Mouse (Mus musculus) midbrain, embryonic 10.5 days (tissue): ENCODE results near the gene Slc17a6. TPM values are rescaled to one million over a fixed set of nuclear protein-coding genes. Genes with fewer than 3 reads are reported as not detected.

Source experiments
- DNase-seq: peaks from one replicate; pipeline ENCODE4 v3.0.0-alpha.2; 2017; ENCODE audit warnings: low spot score
- H3K27ac ChIP-seq: fragments of 300-500 bp; sonication (generic); replicated peaks from 2 replicates; pipeline ENCODE4 v1.5.1; 2016; ENCODE audit warnings: mild to moderate bottlenecking
- H3K27me3 ChIP-seq: fragments of 300-500 bp; sonication (generic); 2 replicates; pipeline ENCODE4 v1.6.1; 2016; ENCODE audit warnings: low read depth, mild to moderate bottlenecking; ENCODE audit not compliant: poor library complexity, severe bottlenecking
- H3K36me3 ChIP-seq: fragments of 300-500 bp; sonication (generic); 2 replicates; pipeline ENCODE4 v1.6.1; 2016; ENCODE audit warnings: mild to moderate bottlenecking, moderate library complexity
- H3K4me1 ChIP-seq: fragments of 300-500 bp; sonication (generic); 2 replicates; pipeline ENCODE4 v1.6.1; 2016
- H3K4me3 ChIP-seq: fragments of 300-500 bp; sonication (generic); 2 replicates; pipeline ENCODE4 v1.5.1; 2016; ENCODE audit warnings: mild to moderate bottlenecking, moderate library complexity
- H3K9me3 ChIP-seq: fragments of 300-500 bp; sonication (generic); replicated peaks from 2 replicates; pipeline ENCODE4 v1.6.1; 2016; ENCODE audit warnings: mild to moderate bottlenecking
- WGBS: fragments of 180-500 bp; shearing (Covaris S2); methylation state at CpG from one replicate; pipeline ENCODE4 v1.1.7; 2016; 5-methylcytosine and 5-hydroxymethylcytosine counted together
- polyA plus RNA-seq: library from polyadenylated mRNA; unstranded; fragments of >200 nt; fragmentation: Nextera tagmentation; extraction: Ambion mirVana; gene quantifications from 2 replicates; pipeline ENCODE4 v1.2.1, GENCODE M21; 2016

Gene Slc17a6
- polyA plus RNA-seq, 1 experiment from 2014 or later, result 6.6 TPM

DNA sequence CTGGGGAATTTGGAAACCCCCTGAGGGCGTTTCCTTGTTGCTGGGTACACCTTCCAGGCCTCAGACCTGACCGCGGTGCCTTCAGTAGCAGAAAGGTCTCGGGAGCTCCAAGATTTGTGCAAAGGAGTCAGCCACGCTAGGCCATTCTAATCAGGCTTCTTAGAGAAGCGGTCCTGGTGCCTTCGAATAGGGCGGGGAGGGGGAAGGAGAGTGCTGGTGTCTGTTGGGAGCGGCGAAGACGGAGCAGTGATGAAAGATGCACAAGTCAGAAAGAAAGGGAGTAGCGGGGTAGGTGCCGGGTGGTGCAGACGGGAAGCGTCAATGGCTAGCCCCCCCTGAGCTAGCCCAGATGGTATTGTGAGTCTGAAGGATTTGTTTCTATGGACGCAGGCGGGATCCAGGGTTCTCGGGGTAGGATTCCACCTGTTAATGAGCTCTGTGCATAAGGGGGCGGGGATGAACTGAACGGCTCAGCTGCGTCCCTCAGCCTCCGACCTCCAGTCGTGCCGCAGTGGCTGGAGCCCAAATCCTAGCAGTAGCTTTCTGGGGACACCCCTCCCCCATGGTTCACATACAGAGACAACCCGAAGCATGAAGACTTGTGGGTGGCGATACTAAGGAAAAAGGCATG lies 5.3 kb downstream of the Slc17a6 start:
- peaks cover 23% of the 10 kb centered on the region for H3K4me1 ChIP-seq
- no peaks in the 10 kb centered on the region for H3K36me3 ChIP-seq
- DNase-seq, result peak; percentile 61
- H3K27ac ChIP-seq, result peak overlapping the region; percentile 74
- under 1% methylated on average over 26 of the region's 26 CpGs for WGBS
- H3K27me3 ChIP-seq, result peaks cover 98% of the 10 kb centered on the region
- no peaks in the 10 kb centered on the region for H3K9me3 ChIP-seq
- peak overlapping the region; percentile 46 for H3K4me3 ChIP-seq

DNA sequence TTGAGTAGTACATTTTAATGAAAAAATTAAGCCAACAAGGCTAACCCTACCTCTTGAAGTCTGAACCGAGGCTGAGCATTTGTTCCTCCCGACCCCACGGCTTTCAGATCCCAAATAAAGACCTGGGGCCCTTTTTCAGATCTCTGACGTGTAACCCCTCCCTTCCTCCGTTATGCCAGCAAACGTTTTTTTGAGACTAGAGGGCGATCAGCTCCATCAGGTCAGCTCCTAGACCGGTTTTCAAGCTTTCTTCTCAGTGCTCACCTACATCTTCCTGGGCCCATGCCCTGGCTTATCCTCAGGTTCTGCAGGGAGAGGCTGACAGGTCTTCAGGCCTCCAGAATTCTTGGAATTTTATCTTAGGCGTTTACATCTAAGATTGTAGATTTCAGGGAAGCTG lies 5.9 kb downstream of the Slc17a6 start:
- DNase-seq, result no peak
- H3K27ac ChIP-seq, result peak overlapping the region; percentile 49; the same call in 1 of the 2 replicates
- 0% methylated on average over 9 of the region's 9 CpGs for WGBS

DNA sequence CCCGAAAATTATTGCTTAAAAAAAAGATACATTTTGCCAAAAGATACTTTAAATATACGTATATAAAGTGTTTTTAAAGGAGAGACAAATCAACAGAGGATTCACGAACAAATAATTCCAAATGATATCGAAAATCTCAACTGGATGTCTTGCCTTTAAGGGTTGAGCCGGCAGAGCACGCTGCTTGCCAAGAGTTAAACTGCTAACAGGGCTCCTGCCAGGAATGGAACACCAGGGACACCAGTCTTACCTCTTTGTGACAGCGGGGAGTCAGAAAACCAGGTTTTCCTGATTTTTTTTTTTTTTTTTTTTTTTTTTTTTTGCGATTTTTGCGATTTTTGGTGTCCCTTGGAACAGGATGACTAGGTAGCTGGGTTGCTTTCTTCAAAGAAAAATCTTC lies 6.5 kb downstream of the Slc17a6 start:
- H3K27me3 ChIP-seq, result peaks cover 98% of the 10 kb centered on the region
- H3K27ac ChIP-seq, result no peak overlapping the region
- H3K36me3 ChIP-seq, result no peaks in the 10 kb centered on the region
- no peak overlapping the region for H3K4me3 ChIP-seq
- 2% methylated on average over 9 of the region's 9 CpGs for WGBS
- H3K4me1 ChIP-seq, result peaks cover 33% of the 10 kb centered on the region
- H3K9me3 ChIP-seq, result no peaks in the 10 kb centered on the region
- no peak for DNase-seq

More for the DNA sequence above, 5.9 kb downstream of the Slc17a6 start:
- Histone ChIP-seq H3K36me3 (no peaks in the 10 kb centered on the region), H3K4me1 (peaks cover 26% of the 10 kb centered on the region), H3K4me3 (peak overlapping the region; percentile 46), H3K27me3 (peaks cover 98% of the 10 kb centered on the region), H3K9me3 (no peaks in the 10 kb centered on the region)

GRCm38 (mm10) chr7:51629206-51629605 lies 7.4 kb downstream of the Slc17a6 start:
- no peaks in the 10 kb centered on the region for H3K36me3 ChIP-seq
- 0 out of 2 replicates have a peak overlapping the region, but pooled peaks have one; percentile 2 for H3K4me3 ChIP-seq
- no peak overlapping the region for H3K27ac ChIP-seq
- 4% methylated on average over 3 of the region's 3 CpGs for WGBS
- no peak for DNase-seq
- H3K9me3 ChIP-seq, result no peaks in the 10 kb centered on the region
- H3K27me3 ChIP-seq, result peaks cover 90% of the 10 kb centered on the region
- H3K4me1 ChIP-seq, result peaks cover 35% of the 10 kb centered on the region

DNA sequence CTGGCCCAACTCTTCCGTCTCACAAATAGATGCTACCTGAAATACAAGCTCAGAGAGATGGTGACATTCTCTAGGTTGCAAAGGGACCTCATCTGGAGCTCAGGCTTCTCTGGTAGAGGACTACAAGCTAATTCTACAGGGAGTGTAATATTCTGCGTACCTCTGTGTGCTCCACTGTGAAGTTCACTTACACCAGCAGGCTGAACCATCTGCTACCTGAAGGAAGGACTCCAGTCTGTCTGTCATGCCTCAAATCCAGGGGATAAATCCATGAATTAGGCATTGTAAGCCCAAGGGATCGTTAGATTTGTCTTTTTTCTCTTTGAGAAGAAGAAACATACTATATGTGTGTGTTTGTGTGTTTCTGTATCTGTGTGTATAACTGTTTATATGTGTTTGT lies 9.4 kb downstream of the Slc17a6 start:
- H3K27ac ChIP-seq, result no peak overlapping the region
- peaks cover 70% of the 10 kb centered on the region for H3K27me3 ChIP-seq
- H3K9me3 ChIP-seq, result no peaks in the 10 kb centered on the region
- no peak overlapping the region for H3K4me3 ChIP-seq
- no peak for DNase-seq
- 71% methylated on average over 3 of the region's 3 CpGs for WGBS
- H3K36me3 ChIP-seq, result no peaks in the 10 kb centered on the region
- peaks cover 28% of the 10 kb centered on the region for H3K4me1 ChIP-seq

- no peak for DNase-seq
- Histone ChIP-seq H3K27ac (no peak overlapping the region; the same call in 1 of the 2 replicates), H3K9me3 (no peaks in the 10 kb centered on the region), H3K27me3 (peaks cover 55% of the 10 kb centered on the region), H3K4me1 (peaks cover 16% of the 10 kb centered on the region), H3K4me3 (no peak overlapping the region), H3K36me3 (no peaks in the 10 kb centered on the region)
- WGBS, result 8% methylated on average over 9 of the region's 9 CpGs
Observed at GRCm38 (mm10) chr7:51632543-51633229, 10.9 kb downstream of the Slc17a6 start.

- Histone ChIP-seq H3K27me3 (peaks cover 49% of the 10 kb centered on the region), H3K9me3 (no peaks in the 10 kb centered on the region), H3K4me3 (no peak overlapping the region), H3K27ac (no peak overlapping the region), H3K36me3 (no peaks in the 10 kb centered on the region), H3K4me1 (peaks cover 12% of the 10 kb centered on the region)
- no peak for DNase-seq
- WGBS, result 6% methylated on average over 7 of the region's 7 CpGs
Observed at GRCm38 (mm10) chr7:51633230-51633844, 11.5 kb downstream of the Slc17a6 start.

- Histone ChIP-seq H3K4me3 (no peak overlapping the region), H3K4me1 (no peaks in the 10 kb centered on the region), H3K36me3 (no peaks in the 10 kb centered on the region), H3K9me3 (no peaks in the 10 kb centered on the region), H3K27me3 (no peaks in the 10 kb centered on the region), H3K27ac (no peak overlapping the region)
- DNase-seq, result no peak
- 76% methylated on average over 3 of the region's 3 CpGs for WGBS
Observed at GRCm38 (mm10) chr7:51657152-51657551, 35.3 kb downstream of the Slc17a6 start.

DNA sequence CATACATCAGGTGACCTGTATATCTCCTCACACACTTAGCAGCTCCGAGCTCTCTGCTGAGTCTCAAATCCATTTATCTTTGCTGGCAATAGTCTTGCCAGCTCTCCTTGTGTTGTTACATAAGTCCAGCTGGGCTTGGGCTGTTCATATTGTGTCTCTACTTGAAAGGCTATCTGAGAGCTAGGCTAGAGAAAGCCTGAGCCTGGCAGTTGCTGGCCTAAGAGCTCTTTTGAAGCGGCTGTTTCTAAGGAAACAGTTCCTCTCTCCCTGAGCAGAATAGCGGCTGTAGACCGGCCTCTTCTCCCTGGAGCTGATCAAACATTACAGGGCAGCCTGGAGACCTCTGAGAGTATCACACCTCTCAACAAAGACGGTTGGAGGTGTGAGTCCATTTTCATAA lies 40.6 kb downstream of the Slc17a6 start:
- Histone ChIP-seq H3K36me3 (no peaks in the 10 kb centered on the region), H3K9me3 (no peaks in the 10 kb centered on the region), H3K27ac (no peak overlapping the region), H3K27me3 (no peaks in the 10 kb centered on the region), H3K4me1 (peaks cover 6% of the 10 kb centered on the region), H3K4me3 (no peak overlapping the region)
- WGBS, result 38% methylated on average over 5 of the region's 5 CpGs
- peak; percentile 12 for DNase-seq

DNA sequence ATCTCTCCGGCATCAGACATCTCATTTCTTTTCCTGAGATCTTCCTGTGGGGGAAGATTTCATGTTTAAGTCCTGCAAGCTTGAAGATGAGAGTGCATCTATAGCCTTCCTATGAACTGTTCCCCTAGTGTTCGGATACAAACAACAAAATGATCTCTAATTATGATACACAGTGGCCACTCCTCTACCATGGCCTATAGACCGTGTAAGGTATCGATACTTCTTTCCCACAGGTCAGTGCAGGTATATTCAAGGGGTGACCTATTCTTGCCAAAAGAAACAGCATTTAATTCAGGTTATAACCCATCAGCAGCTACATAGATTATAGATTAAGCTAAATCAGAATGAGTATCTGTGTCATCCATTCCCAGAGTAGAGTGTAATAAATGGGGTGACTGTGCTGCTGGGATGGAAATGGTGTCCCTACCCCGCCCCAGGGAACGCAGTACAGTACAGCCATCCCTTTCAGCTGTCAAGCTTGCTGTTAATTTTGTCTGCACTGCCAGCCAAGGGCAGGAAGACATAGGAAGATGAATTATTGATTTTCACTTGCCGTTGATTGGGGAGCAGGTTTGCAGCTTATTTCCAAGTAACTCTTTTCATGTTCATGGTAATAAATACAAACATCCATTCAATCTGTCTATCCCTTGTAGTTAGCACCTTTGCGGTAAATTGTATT lies 71.9 kb downstream of the Slc17a6 start:
- no peaks in the 10 kb centered on the region for H3K9me3 ChIP-seq
- no peak overlapping the region for H3K4me3 ChIP-seq
- no peak overlapping the region for H3K27ac ChIP-seq
- DNase-seq, result no peak
- H3K36me3 ChIP-seq, result no peaks in the 10 kb centered on the region
- WGBS, result 90% methylated on average over 8 of the region's 8 CpGs
- H3K27me3 ChIP-seq, result no peaks in the 10 kb centered on the region
- H3K4me1 ChIP-seq, result no peaks in the 10 kb centered on the region

DNA sequence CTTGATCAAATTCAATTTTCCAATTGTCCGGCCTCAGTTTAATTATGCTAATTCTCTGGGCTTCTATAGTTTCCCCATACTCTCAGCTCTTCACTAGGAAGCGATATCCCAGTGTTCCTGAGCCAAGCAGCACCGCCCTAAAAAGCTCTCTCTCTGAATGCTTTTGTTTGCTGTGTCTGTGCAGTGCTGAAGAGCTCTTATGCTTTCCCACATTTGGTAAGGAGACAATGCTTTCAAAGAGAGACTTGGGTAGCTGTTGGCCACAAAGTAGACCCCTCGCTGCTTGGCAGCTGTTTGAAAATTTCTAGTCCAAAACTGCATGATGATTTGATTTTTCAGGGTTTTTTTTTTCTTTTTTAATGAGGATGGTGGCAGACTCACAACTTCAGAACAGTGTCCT lies 72.6 kb downstream of the Slc17a6 start:
- no peak overlapping the region for H3K27ac ChIP-seq
- no peak for DNase-seq
- H3K4me3 ChIP-seq, result no peak overlapping the region
- no peaks in the 10 kb centered on the region for H3K4me1 ChIP-seq
- H3K36me3 ChIP-seq, result no peaks in the 10 kb centered on the region
- WGBS, result 67% methylated on average over 4 of the region's 4 CpGs
- no peaks in the 10 kb centered on the region for H3K9me3 ChIP-seq
- H3K27me3 ChIP-seq, result no peaks in the 10 kb centered on the region

- Histone ChIP-seq H3K27me3 (no peaks in the 10 kb centered on the region), H3K36me3 (no peaks in the 10 kb centered on the region), H3K4me3 (no peak overlapping the region), H3K27ac (no peak overlapping the region), H3K4me1 (no peaks in the 10 kb centered on the region), H3K9me3 (no peaks in the 10 kb centered on the region)
- DNase-seq, result no peak
- WGBS, result 86% methylated on average over 3 of the region's 3 CpGs
Observed at GRCm38 (mm10) chr7:51709508-51709907, 87.7 kb downstream of the Slc17a6 start.
